In the genomic region with DNA sequence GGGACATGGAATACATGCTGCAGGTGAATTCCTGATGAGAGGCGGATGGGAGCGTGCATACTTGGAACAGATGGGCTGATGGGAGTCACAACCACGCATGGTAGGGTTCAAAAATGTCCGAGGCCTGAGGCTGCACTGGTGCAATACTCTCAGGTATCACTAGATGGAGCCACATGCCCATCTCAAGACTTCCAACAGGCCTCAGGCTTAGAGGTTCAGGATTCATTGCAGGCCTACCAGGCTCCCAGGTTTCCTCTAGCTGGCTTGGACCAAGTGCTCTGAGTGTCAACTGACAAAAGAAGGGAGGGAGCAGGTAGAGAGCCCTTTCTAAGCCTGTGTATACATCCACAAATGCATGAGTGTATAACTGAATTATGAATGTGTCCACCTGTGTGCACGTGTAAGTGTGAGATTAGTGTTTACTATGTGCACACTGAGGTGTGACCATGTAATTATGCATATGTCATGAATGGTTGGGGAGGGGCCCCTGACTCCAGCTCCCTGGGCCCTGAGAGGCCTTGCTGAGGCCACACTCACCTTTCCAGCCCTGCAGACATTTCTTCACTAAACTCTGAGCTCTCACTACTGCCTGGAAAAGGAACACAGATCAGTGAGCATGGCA, we compare ENCODE assay signal across 7 mouse cellular contexts. TPM values are rescaled to one million over a fixed set of nuclear protein-coding genes. Genes with fewer than 3 reads are reported as not detected.
A peak's percentile ranks its signal among the peaks of the same experiment; 100 is the strongest.
DNase-seq lines count a peak whose midpoint lies in the region; ATAC-seq lines count a peak whose summit lies in the region.

No protein-coding gene starts in this region.

- WGBS in hindbrain, embryonic 16.5 days: 24% methylated on average over 5 of the region's 5 CpGs

- no peak overlapping the region for H3K4me3 ChIP-seq in hindbrain, embryonic 16.5 days (ENCODE audit: low read length)

- H3K27ac ChIP-seq in hindbrain, embryonic 16.5 days (ENCODE audit: low read depth, low read length): no peak overlapping the region; the same call in 1 of the 2 replicates

- H3K27me3 ChIP-seq in hindbrain, embryonic 16.5 days (replicated peaks; ENCODE audit: control insufficient read depth, insufficient read depth, low read length): no peaks in the 10 kb centered on the region

- DNase-seq in WW6 (ENCODE audit: low read depth, low spot score): peak; percentile 42
- peak; percentile 80 for DNase-seq in cerebellum, adult 9-11 months
- peak; percentile 53 to 90 for DNase-seq in frontal cortex, adult 2 months (ENCODE audit: extremely low spot score in 1 of 2, low spot score in 1 of 2)
- DNase-seq in layer of hippocampus, postnatal 36 days: peak; percentile 71 to 72
- peak; percentile 84 for DNase-seq in mesoderm, embryonic 11.5 days (ENCODE audit: low read depth, low spot score)
- peak; percentile 73 for DNase-seq in right cerebral cortex, postnatal 4 days

- H3K4me2 ChIP-seq in hindbrain, embryonic 16.5 days (ENCODE audit: low read length): no peak overlapping the region

- no peaks in the 10 kb centered on the region for H3K9me3 ChIP-seq in hindbrain, embryonic 16.5 days (ENCODE audit: control insufficient read depth, low read length)

- H3K4me1 ChIP-seq in hindbrain, embryonic 16.5 days (ENCODE audit: control insufficient read depth, insufficient read depth, low read depth, low read length): no peaks in the 10 kb centered on the region

- H3K9ac ChIP-seq in hindbrain, embryonic 16.5 days (ENCODE audit: low read depth, low read length): no peak overlapping the region

- peak; percentile 70 for ATAC-seq in hindbrain, embryonic 16.5 days

- H3K36me3 ChIP-seq in hindbrain, embryonic 16.5 days (ENCODE audit: control insufficient read depth, insufficient read depth, low read length): peaks cover 15% of the 10 kb centered on the region

RNA-seq across cellular contexts. Expression of a gene that starts 23.4 kb away (rescaled TPM):
- 66.9 and 76.2 TPM in 2 replicates for polyA plus RNA-seq in frontal cortex, adult 2 months (2012; rRNA removed)
- polyA plus RNA-seq in hindbrain, embryonic 16.5 days (2015; fragmentation: Nextera tagmentation; extraction: Ambion mirVana): 65.9 and 68.7 TPM in 2 replicates
- 10 to 100 TPM; 30.9 to 39.9 TPM for total RNA-seq in layer of hippocampus, postnatal 36 days (2021)
